Comparison of ENCODE assay signal across 8 mouse cellular contexts in the genomic region with DNA sequence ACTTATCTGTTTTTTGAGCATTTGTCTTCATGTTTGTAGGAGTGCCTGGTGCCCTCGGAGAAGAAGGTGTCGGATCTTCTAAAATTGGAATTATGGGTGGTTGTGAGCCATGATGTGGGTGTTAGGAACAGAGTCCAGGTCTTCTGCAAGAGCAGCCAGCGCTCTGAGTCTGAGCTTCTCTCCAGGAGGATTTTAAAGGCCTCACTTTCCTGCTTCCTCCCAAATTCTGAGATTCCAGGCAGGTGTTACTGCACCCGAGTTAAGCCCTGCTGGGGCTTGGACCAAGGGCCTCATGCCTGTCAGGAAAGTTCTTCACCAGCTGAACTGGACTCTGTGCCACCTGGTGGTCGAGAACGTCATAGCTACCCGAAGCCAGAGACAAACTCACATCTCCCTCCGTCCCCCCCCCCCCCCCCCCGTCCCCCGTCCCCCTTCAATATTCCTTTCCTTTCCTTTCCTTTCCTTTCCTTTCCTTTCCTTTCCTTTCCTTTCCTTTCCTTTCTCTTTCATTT. TPM values are rescaled to one million over a fixed set of nuclear protein-coding genes. Genes with fewer than 3 reads are reported as not detected.
DNase-seq lines count a peak whose midpoint lies in the region; ATAC-seq and TF ChIP-seq lines count a peak whose summit lies in the region.
"Had no signal": no experiment of that assay in that cellular context is flagged by ENCODE, and none has a peak within 500 bp of the region (broad histone marks: within the 10 kb centered on the region; RNA-seq: fewer than 3 reads in every experiment).

No protein-coding gene starts in this region.

- H3K4me3 ChIP-seq in kidney, adult 2 months (ENCODE audit: insufficient read depth, low read depth, low read length) = no peak overlapping the region
- H3K4me3 ChIP-seq in kidney, embryonic 15.5 days (replicated peaks) = no peak overlapping the region
- no peak overlapping the region for H3K4me3 ChIP-seq in MEL (ENCODE audit: control insufficient read depth in 1 of 2, insufficient read depth in 1 of 2, low read depth in 2 of 2, low read length in 2 of 2)
- H3K4me3 ChIP-seq: limb, embryonic 15.5 days had no signal

- TF ChIP-seq EP300 in MEL (IDR thresholded peaks at IDR 0.05; ENCODE audit: low read depth in 1 of 2, low read length in 2 of 2) = no peak

- 0 out of 2 replicates have a peak, but pooled peaks cover 3% of the 10 kb centered on the region for H3K4me1 ChIP-seq in kidney, adult 2 months (ENCODE audit: control insufficient read depth, insufficient read depth, low read length)
- peaks cover 48% of the 10 kb centered on the region for H3K4me1 ChIP-seq in kidney, embryonic 15.5 days
- peaks cover 8 to 27% of the 10 kb centered on the region in 2 experiments; a peak in 3 of 4 replicates for H3K4me1 ChIP-seq in MEL (ENCODE audit: control insufficient read depth in 1 of 2, insufficient read depth in 2 of 2, low read length in 2 of 2)

- H3K9ac ChIP-seq in kidney, embryonic 15.5 days = no peak overlapping the region
- no peak overlapping the region for H3K9ac ChIP-seq in MEL (ENCODE audit: control insufficient read depth, low read depth, low read length, poor library complexity, severe bottlenecking)
- H3K9ac ChIP-seq: limb, embryonic 15.5 days had no signal

- peak; percentile 36 for TF ChIP-seq RAD21 in MEL (IDR thresholded peaks at IDR 0.05; ENCODE audit: low read depth, low read length)

- no peaks in the 10 kb centered on the region for H3K79me2 ChIP-seq in MEL (ENCODE audit: control insufficient read depth, insufficient read depth, low read length, poor library complexity)

- no peaks in the 10 kb centered on the region for H3K9me3 ChIP-seq in kidney, embryonic 15.5 days (replicated peaks)
- no peaks in the 10 kb centered on the region for H3K9me3 ChIP-seq in MEL (replicated peaks; ENCODE audit: insufficient read depth, low read length)
- H3K9me3 ChIP-seq: limb, embryonic 15.5 days had no signal

- H3K27me3 ChIP-seq in kidney, adult 2 months (replicated peaks; ENCODE audit: control insufficient read depth, insufficient read depth, low read length) = no peaks in the 10 kb centered on the region
- no peaks in the 10 kb centered on the region for H3K27me3 ChIP-seq in kidney, embryonic 15.5 days
- H3K27me3 ChIP-seq in MEL (ENCODE audit: control insufficient read depth in 1 of 2, insufficient read depth in 2 of 2, low read length in 2 of 2) = no peaks in the 10 kb centered on the region

- no peak overlapping the region for H3K4me2 ChIP-seq in kidney, embryonic 15.5 days
- H3K4me2 ChIP-seq: limb, embryonic 15.5 days had no signal

- TF ChIP-seq CTCF in kidney, adult 2 months (conservative IDR thresholded peaks at IDR 0.05; ENCODE audit: insufficient read depth, insufficient read length, low read depth, low read length) = peak; percentile 52
- peak; percentile 36 to 63 (median 61); a peak in 5 of 6 replicates for TF ChIP-seq CTCF in MEL (IDR thresholded peaks at IDR 0.05 in 2 of 3, conservative IDR thresholded peaks at IDR 0.05 in 1 of 3; ENCODE audit: control insufficient read depth in 1 of 3, insufficient read depth in 1 of 3, low read depth in 2 of 3, low read length in 3 of 3, poor library complexity in 1 of 3, severe bottlenecking in 1 of 3)

- DNase-seq in kidney, adult 2 months = peak; percentile 62
- DNase-seq in CD8-positive naive resting alpha-beta T cell, adult 2 months (ENCODE audit: low read depth in 2 of 2, low spot score in 2 of 2) = peak; percentile 33 to 50
- peak; percentile 63 for DNase-seq in MEL (ENCODE audit: low read depth, low spot score)
- peak; percentile 75 for DNase-seq in kidney, postnatal 14 days
- DNase-seq in spleen, postnatal 4 days (ENCODE audit: low spot score in 2 of 2) = peak; percentile 56 to 80
- no peak for DNase-seq in cerebellum, postnatal 36 days

- H3K36me3 ChIP-seq in kidney, adult 2 months (ENCODE audit: control insufficient read depth, insufficient read depth, low read length) = no peaks in the 10 kb centered on the region
- H3K36me3 ChIP-seq in kidney, embryonic 15.5 days = no peaks in the 10 kb centered on the region
- H3K36me3 ChIP-seq in MEL (ENCODE audit: control insufficient read depth in 1 of 2, insufficient read depth in 2 of 2, low read length in 2 of 2) = peaks cover 0 to 20% of the 10 kb centered on the region in 2 experiments; a peak in 2 of 4 replicates
- H3K36me3 ChIP-seq: limb, embryonic 15.5 days had no signal

- ATAC-seq in kidney, embryonic 15.5 days (replicated peaks; ENCODE audit: low FRiP score) = no peak

- no peak overlapping the region for H3K27ac ChIP-seq in kidney, adult 2 months (ENCODE audit: insufficient read depth, low read depth, low read length)
- no peak overlapping the region for H3K27ac ChIP-seq in kidney, embryonic 15.5 days
- no peak overlapping the region for H3K27ac ChIP-seq in MEL (ENCODE audit: control insufficient read depth, low read depth, low read length)
- H3K27ac ChIP-seq: limb, embryonic 15.5 days had no signal

- TF ChIP-seq POLR2A in kidney, adult 2 months (IDR thresholded peaks at IDR 0.05; ENCODE audit: low read depth, low read length) = no peak
- no peak for TF ChIP-seq POLR2A in MEL (IDR thresholded peaks at IDR 0.05; ENCODE audit: control insufficient read depth in 1 of 2, insufficient read depth in 1 of 2, low read depth in 1 of 2, low read length in 2 of 2, poor library complexity in 1 of 2)

- 36% methylated on average over 10 of the region's 10 CpGs for WGBS in kidney, adult 2 months
- 34% methylated on average over 8 of the region's 10 CpGs for WGBS in kidney, embryonic 15.5 days

TF ChIP-seq in MEL, 35 proteins besides CTCF, POLR2A, EP300 and RAD21:
- TF ChIP-seq MEF2A (IDR thresholded peaks at IDR 0.05; ENCODE audit: extremely low read depth, insufficient replicate concordance, low read depth, low read length, poor library complexity, severe bottlenecking) (no peak), POLR2AphosphoS5 (IDR thresholded peaks at IDR 0.05; ENCODE audit: borderline replicate concordance, low read depth, low read length) (no peak), NELFE (IDR thresholded peaks at IDR 0.05; ENCODE audit: low read depth, low read length) (no peak), SIN3A (IDR thresholded peaks at IDR 0.05; ENCODE audit: low read length) (no peak), ZC3H11A (IDR thresholded peaks at IDR 0.05; ENCODE audit: low read depth, low read length) (peak; percentile 35; the same call in 1 of the 2 replicates), SMC3 (IDR thresholded peaks at IDR 0.05; ENCODE audit: low read depth, low read length) (peak; percentile 72)

RNA-seq across cellular contexts. Expression of a gene that starts 31.7 kb away (rescaled TPM):
- polyA plus RNA-seq in kidney, adult 2 months (2012; rRNA removed) = 1.6 and 2.0 TPM in 2 replicates
- 74.8 and 78.9 TPM in 2 replicates for polyA plus RNA-seq in kidney, embryonic 15.5 days (2015; fragmentation: Nextera tagmentation; extraction: Ambion mirVana)
- total RNA-seq in MEL (2012; rRNA removed) = 40.9 and 48.2 TPM in 2 replicates
- polyA plus RNA-seq in MEL (2012; ENCODE audit: insufficient read depth in 1 of 2, insufficient read length in 2 of 2, low read depth in 1 of 2, low replicate concordance in 2 of 2, missing spikeins in 1 of 2) = 10 to 100 TPM in 1 of 2 experiments, not detected in 1; 53.9 TPM

Comparison
In these comparisons a context has a peak if more than half of its experiments do, and no peak if none do; other contexts are left out.
1. DNase-seq: peak in kidney, adult 2 months (single experiment), CD8-positive naive resting alpha-beta T cell, adult 2 months (2 of 2), MEL (single experiment), kidney, postnatal 14 days (single experiment) and spleen, postnatal 4 days (2 of 2); none in cerebellum, postnatal 36 days (0 of 2).